Mouse (Mus musculus) adrenal gland, postnatal 10 days (tissue): ENCODE results near the gene Cdk14. TPM values are rescaled to one million over a fixed set of nuclear protein-coding genes. Genes with fewer than 3 reads are reported as not detected.

Source experiments
- DNase-seq: peaks from one replicate; pipeline ENCODE4 v3.0.0; 2021; ENCODE audit warnings: mixed read lengths
- total RNA-seq, 2 experiments: library from RNA; stranded (reverse); gene quantifications; 2 replicates each; pipeline ENCODE4 v1.2.3; 2021

Cdk14 gene
- total RNA-seq, 2 experiments from 2014 or later = 17.8 to 21.9 TPM

GRCm38 (mm10) chr5:4851934-4852710, 568.0 kb downstream of the Cdk14 start:
- no peak for DNase-seq

GRCm38 (mm10) chr5:4851245-4851933, 568.7 kb downstream of the Cdk14 start:
- no peak for DNase-seq

DNA sequence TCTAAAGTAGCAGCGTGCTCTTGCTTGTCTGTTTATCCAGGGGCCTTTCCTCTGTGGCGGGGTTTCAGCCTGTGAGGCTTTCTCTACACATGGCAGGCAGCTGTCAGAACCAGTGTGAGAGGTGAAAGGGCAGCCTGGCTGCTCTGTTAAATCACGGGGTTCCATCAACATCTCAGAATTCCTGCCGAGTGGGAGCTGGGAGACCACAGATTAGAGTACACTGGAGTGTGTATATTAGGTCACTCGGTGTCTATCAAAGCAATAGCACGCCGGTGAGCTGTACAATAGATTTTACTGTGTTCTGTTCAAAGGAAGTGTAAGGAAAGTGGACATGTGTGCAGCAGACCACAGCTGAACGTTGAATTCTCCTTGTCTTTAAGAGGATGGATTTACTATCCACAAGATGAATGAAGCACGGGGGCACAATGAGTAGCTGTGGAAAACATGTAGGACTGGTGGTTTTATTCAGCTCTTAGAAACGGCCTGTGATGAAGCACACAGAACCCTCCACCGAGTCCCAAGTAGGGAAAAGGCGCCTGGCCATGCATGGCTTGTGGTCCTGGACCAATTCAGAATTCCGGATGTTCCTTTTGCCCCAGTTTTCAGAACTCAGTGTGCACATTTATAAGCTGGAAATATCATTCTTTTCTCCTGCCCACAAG, 585.2 kb downstream of the Cdk14 start:
- DNase-seq = no peak

DNA sequence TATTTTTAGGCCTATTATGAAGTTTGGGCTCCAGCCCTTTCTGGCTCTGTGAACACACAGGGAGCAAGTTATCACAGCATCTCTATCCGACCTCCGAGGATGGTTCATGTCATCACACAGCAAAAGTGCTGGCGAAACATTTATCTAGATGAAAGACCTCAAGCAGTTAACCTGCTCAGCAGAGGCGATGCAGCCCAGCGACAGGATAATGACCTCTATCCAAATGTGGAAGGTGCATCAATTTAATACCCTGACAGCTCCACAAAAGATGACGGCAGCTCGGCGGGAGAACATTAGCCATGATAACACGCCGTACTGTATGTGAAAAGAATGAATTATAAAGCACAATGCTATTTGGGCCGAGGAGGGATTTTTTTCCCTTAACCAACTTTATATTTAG, 586.2 kb downstream of the Cdk14 start:
- DNase-seq = no peak

- no peak for DNase-seq
Measured at GRCm38 (mm10) chr5:4826886-4827285, 593.2 kb downstream of the Cdk14 start.

DNA sequence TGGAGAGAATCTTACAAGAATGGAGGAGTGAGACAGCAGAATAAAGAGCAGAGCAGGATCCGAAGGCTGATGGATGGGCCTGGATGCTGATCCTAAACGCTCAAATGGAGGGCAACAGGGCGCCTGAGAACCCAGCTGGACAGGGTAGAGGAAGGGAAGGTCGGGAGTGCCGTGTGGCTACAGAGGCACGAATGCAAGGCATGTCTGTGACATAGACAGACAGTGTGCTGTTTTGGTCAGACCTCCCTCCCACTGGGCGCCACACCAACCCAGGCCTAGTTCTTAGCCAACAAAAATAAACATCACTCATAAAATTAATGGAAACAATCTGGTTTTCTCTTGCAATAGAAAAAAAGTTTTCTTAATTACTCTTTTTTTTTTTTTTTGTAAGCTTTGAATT, 594.2 kb downstream of the Cdk14 start:
- peak; percentile 35 for DNase-seq

GRCm38 (mm10) chr5:4825076-4825475, 595.0 kb downstream of the Cdk14 start:
- no peak for DNase-seq

DNA sequence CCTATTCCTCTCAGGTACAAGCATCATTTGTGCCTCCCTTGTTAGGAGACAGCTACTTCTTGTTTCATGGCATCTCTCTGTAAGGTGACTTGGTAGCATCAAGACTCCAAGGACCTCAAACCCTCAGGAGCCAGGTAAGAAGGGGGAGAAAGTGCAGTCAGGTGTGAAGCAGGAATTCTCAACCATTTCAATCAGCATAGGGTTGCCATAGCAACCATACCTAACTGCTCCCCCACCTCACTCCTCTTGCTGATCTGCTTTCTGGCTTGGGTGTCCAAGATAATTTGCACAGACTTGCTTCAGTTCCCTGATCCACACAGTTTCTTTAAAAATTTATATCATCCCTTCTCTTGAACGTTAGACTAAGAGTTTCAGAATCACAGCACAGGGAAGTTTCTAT, 595.9 kb downstream of the Cdk14 start:
- no peak for DNase-seq

GRCm38 (mm10) chr5:4822041-4822440, 598.1 kb downstream of the Cdk14 start:
- DNase-seq = no peak

- DNase-seq = no peak
Measured at GRCm38 (mm10) chr5:4821368-4821771, 598.7 kb downstream of the Cdk14 start.

GRCm38 (mm10) chr5:4816981-4817380, 603.1 kb downstream of the Cdk14 start:
- DNase-seq = no peak

GRCm38 (mm10) chr5:4814465-4815204, 605.5 kb downstream of the Cdk14 start:
- DNase-seq = no peak

GRCm38 (mm10) chr5:4813357-4813756, 606.8 kb downstream of the Cdk14 start:
- DNase-seq = no peak

GRCm38 (mm10) chr5:4812036-4812729, 607.9 kb downstream of the Cdk14 start:
- DNase-seq = no peak

GRCm38 (mm10) chr5:4805228-4805627, 614.9 kb downstream of the Cdk14 start:
- DNase-seq = no peak

- no peak for DNase-seq
Measured at GRCm38 (mm10) chr5:4803708-4804107, 616.4 kb downstream of the Cdk14 start.

DNA sequence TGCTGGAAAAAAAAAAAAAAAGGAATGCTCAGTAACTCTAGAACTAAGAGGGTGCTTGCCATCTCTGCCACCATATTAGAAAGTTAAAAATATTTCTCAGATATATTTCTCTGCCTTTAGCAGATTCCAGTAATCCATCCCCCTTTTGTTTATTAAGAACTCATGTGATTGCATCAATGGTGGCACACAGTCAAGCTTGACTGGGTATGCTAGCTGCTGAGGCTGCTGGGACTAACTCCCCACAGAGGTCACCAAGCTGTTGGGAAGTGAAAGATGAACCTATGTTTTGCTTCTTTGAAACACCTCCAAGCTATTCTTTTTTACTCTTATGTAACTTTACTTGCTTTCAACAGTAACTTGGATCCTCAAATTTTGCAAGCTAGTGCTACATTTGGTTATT, 618.1 kb downstream of the Cdk14 start:
- DNase-seq = no peak

DNA sequence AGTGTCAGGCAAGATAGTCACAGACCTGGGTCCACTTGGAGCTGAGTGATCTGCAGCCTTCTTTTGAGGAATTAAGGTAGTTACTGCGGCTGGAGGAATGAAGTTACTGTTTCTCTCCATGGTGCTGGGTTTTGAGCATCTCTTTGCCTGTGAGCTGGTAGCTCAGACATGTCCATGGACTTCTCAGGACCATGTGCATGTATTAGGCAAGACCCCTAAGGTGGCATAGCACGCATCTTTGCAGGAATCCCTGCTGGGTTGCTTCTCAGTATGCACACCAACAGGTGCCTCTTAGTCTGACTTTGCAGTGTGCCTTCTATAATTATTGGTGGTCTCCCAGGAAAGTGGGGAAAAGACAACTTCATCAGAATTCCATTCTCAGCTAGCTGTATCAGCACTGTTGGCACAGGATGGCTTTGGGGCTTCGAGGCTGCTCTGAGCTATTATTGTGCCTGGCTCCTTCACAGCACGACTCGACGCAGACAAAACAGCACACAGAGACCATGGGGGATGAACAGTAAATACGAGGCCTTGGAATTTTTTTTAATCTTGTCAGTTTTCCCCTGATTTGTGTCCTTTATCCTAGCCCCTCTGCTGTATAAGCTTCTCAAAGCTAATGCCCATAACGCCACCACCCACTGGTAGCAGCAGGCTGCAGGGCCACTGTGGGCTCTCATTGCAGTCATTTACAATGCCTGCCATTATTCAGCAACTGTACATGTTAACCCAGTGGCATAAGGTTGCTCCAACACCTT, 618.8 kb downstream of the Cdk14 start:
- no peak for DNase-seq

GRCm38 (mm10) chr5:4791219-4791618, 628.9 kb downstream of the Cdk14 start:
- DNase-seq = no peak

DNA sequence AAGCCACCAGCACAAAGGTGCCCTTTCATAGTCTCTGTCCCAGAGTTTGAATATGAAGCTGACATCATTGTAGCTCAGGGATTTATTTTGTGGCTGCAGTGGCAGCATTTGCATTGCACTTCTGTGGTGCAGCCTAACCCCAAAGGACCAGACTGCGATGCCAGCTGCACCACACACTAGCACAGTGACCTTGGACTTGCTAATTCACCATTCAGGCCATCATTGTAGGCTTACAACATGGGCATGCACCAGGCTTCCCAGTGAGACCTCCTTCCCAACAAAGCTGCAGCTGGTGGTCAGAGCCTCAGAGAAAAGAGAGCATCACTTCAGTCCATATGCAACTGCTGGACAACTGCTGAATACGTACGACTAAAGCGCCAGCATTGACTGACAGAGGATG, 629.8 kb downstream of the Cdk14 start:
- no peak for DNase-seq

GRCm38 (mm10) chr5:4788484-4788883, 631.6 kb downstream of the Cdk14 start:
- no peak for DNase-seq
